Comparison of ENCODE assay signal across 9 mouse cellular contexts in genomic region chr10:61537036-61537380, GRCm38 (mm10). TPM values are rescaled to one million over a fixed set of nuclear protein-coding genes. Genes with fewer than 3 reads are reported as not detected.
A peak's percentile ranks its signal among the peaks of the same experiment; 100 is the strongest.
DNase-seq lines count a peak whose midpoint lies in the region; ATAC-seq and TF ChIP-seq lines count a peak whose summit lies in the region.
"Had no signal": no experiment of that assay in that cellular context is flagged by ENCODE, and none has a peak within 500 bp of the region (broad histone marks: within the 10 kb centered on the region; RNA-seq: fewer than 3 reads in every experiment).

No protein-coding gene starts in this region.

- DNase-seq in kidney, postnatal 10 days: no peak
- no peak for DNase-seq in embryonic facial prominence, embryonic 14.5 days (ENCODE audit: low spot score)
- DNase-seq in lung, postnatal 25 days (ENCODE audit: low spot score): peak; percentile 47
- no peak for DNase-seq in kidney, adult 11 months
- no peak for DNase-seq in left cerebral cortex, adult 2 months (ENCODE audit: extremely low spot score in 1 of 2, low spot score in 2 of 2)
- DNase-seq in urinary bladder, postnatal 4 days (ENCODE audit: low spot score in 2 of 2): no peak

- H3K4me1 ChIP-seq in kidney, embryonic 16.5 days (ENCODE audit: insufficient read depth, low read length): peaks cover 25% of the 10 kb centered on the region
- H3K4me1 ChIP-seq in embryonic facial prominence, embryonic 14.5 days (ENCODE audit: control insufficient read depth, insufficient read depth, low read length): peaks cover 24% of the 10 kb centered on the region
- H3K4me1 ChIP-seq in heart, embryonic 14.5 days (ENCODE audit: control insufficient read depth in 2 of 2, insufficient read depth in 2 of 2, low read length in 2 of 2): peaks cover 24 to 33% of the 10 kb centered on the region in 2 experiments

- intact Hi-C loops in left cerebral cortex, adult 2 months (cut with DNase I): no loop called here

- H3K27ac ChIP-seq in kidney, embryonic 16.5 days (ENCODE audit: low read length): peak overlapping the region; percentile 72
- peak overlapping the region; percentile 72 for H3K27ac ChIP-seq in embryonic facial prominence, embryonic 14.5 days (replicated peaks; ENCODE audit: low read depth, low read length)
- H3K27ac ChIP-seq in heart, embryonic 14.5 days (replicated peaks in 1 of 2; ENCODE audit: control insufficient read depth in 1 of 2, insufficient read depth in 1 of 2, low read depth in 2 of 2, low read length in 2 of 2): peak overlapping the region; percentile 63 to 92
- H3K27ac ChIP-seq in left cerebral cortex, adult 2 months: no peak overlapping the region

- no peak overlapping the region for H3K4me2 ChIP-seq in kidney, embryonic 16.5 days (replicated peaks; ENCODE audit: low read depth, low read length)
- H3K4me2 ChIP-seq in embryonic facial prominence, embryonic 14.5 days (ENCODE audit: low read depth, low read length): no peak overlapping the region
- peak overlapping the region; percentile 51; the same call in 1 of the 2 replicates for H3K4me2 ChIP-seq in heart, embryonic 14.5 days (ENCODE audit: low read length)

- H3K36me3 ChIP-seq in kidney, embryonic 16.5 days (ENCODE audit: insufficient read depth, low read length): no peaks in the 10 kb centered on the region
- no peaks in the 10 kb centered on the region for H3K36me3 ChIP-seq in embryonic facial prominence, embryonic 14.5 days (ENCODE audit: control insufficient read depth, insufficient read depth, low read length)
- no peaks in the 10 kb centered on the region for H3K36me3 ChIP-seq in heart, embryonic 14.5 days (ENCODE audit: control insufficient read depth, insufficient read depth, low read length)

- no peak for ATAC-seq in kidney, embryonic 16.5 days (ENCODE audit: low FRiP score, low TSS enrichment)
- no peak for ATAC-seq in embryonic facial prominence, embryonic 14.5 days (ENCODE audit: low read depth)
- no peak for ATAC-seq in heart, embryonic 14.5 days (ENCODE audit: insufficient number of reproducible peaks, insufficient read depth, low FRiP score, low read depth)

- no peak overlapping the region for H3K9ac ChIP-seq in kidney, embryonic 16.5 days (replicated peaks; ENCODE audit: low read length)
- H3K9ac ChIP-seq in embryonic facial prominence, embryonic 14.5 days (ENCODE audit: low read depth, low read length): no peak overlapping the region
- no peak overlapping the region; the same call in 1 of the 2 replicates for H3K9ac ChIP-seq in heart, embryonic 14.5 days (ENCODE audit: low read length)

- no peaks in the 10 kb centered on the region for H3K9me3 ChIP-seq in kidney, embryonic 16.5 days (ENCODE audit: low read length)
- H3K9me3 ChIP-seq in embryonic facial prominence, embryonic 14.5 days (ENCODE audit: control insufficient read depth, low read length): no peaks in the 10 kb centered on the region
- H3K9me3 ChIP-seq in heart, embryonic 14.5 days (ENCODE audit: control insufficient read depth, low read length): no peaks in the 10 kb centered on the region

- TF ChIP-seq CTCF in left cerebral cortex, adult 2 months (IDR thresholded peaks at IDR 0.05): no peak

- H3K4me3 ChIP-seq in kidney, embryonic 16.5 days (ENCODE audit: low read length): no peak overlapping the region
- H3K4me3 ChIP-seq in embryonic facial prominence, embryonic 14.5 days (ENCODE audit: low read depth, low read length): no peak overlapping the region
- H3K4me3 ChIP-seq in heart, embryonic 14.5 days (ENCODE audit: control insufficient read depth in 1 of 2, insufficient read depth in 1 of 2, low read depth in 1 of 2, low read length in 2 of 2): no peak overlapping the region
- H3K4me3 ChIP-seq in left cerebral cortex, adult 2 months: no peak overlapping the region

- H3K27me3 ChIP-seq in kidney, embryonic 16.5 days (ENCODE audit: insufficient read depth, low read length): no peaks in the 10 kb centered on the region
- no peaks in the 10 kb centered on the region for H3K27me3 ChIP-seq in embryonic facial prominence, embryonic 14.5 days (replicated peaks; ENCODE audit: control insufficient read depth, insufficient read depth, low read length)
- no peaks in the 10 kb centered on the region for H3K27me3 ChIP-seq in heart, embryonic 14.5 days (ENCODE audit: control insufficient read depth, insufficient read depth, low read length)

- WGBS in kidney, embryonic 16.5 days: 80% methylated on average over 5 of the region's 5 CpGs
- 76% methylated on average over 5 of the region's 5 CpGs for WGBS in embryonic facial prominence, embryonic 14.5 days
- WGBS in heart, embryonic 14.5 days: 57% methylated on average over 5 of the region's 5 CpGs

RNA-seq across cellular contexts. Expression of gene Npffr1, which starts 58.3 kb away (rescaled TPM):
- polyA plus RNA-seq in kidney, embryonic 16.5 days (2015; fragmentation: Nextera tagmentation; extraction: Ambion mirVana): 0.12 TPM in 2 replicates
- polyA plus RNA-seq in embryonic facial prominence, embryonic 14.5 days (2014; fragmentation: Nextera tagmentation; extraction: Ambion mirVana): 0.06 and 0.08 TPM in 2 replicates
- polyA plus RNA-seq in heart, embryonic 14.5 days (2014; fragmentation: Nextera tagmentation; extraction: Ambion mirVana): 0.05 TPM in 1 of 2 replicates, not detected in the other
- 1 to 10 TPM; 1.9 to 2.2 TPM for total RNA-seq in left cerebral cortex, adult 2 months (2021)
- total RNA-seq: neutrophil, adult 5-6 weeks had no signal
